Mouse (Mus musculus) erythroblast, embryonic 14.5 days (primary cell): ENCODE results near the gene Fscn3. TPM values are rescaled to one million over a fixed set of nuclear protein-coding genes. Genes with fewer than 3 reads are reported as not detected.

Source experiments
- H3K27me3 ChIP-seq: 2 replicates; pipeline ENCODE4 v1.6.1; 2012; ENCODE audit warnings: inconsistent platforms; ENCODE audit not compliant: control insufficient read depth
- H3K36me3 ChIP-seq: 2 replicates; pipeline ENCODE4 v1.6.1; 2012; ENCODE audit warnings: mild to moderate bottlenecking, inconsistent platforms; ENCODE audit not compliant: control insufficient read depth
- H3K4me1 ChIP-seq: 2 replicates; pipeline ENCODE4 v1.6.1; 2012; ENCODE audit warnings: inconsistent platforms; ENCODE audit not compliant: control insufficient read depth
- H3K4me3 ChIP-seq: replicated peaks from 2 replicates; pipeline ENCODE3; 2012; ENCODE audit warnings: moderate library complexity, mild to moderate bottlenecking, inconsistent platforms
- H3K9me3 ChIP-seq: 2 replicates; pipeline ENCODE4 v1.6.1; 2012; ENCODE audit warnings: low read length, inconsistent platforms, mixed read lengths; ENCODE audit not compliant: control insufficient read depth
- GATA1 ChIP-seq: IDR thresholded peaks from 2 replicates; pipeline ENCODE4 v1.6.1; 2012; ENCODE audit warnings: low read length, inconsistent platforms, mixed read lengths
- TAL1 ChIP-seq: IDR thresholded peaks from 3 replicates; pipeline ENCODE4 v1.6.1; 2012; ENCODE audit warnings: low read length, inconsistent platforms, mixed read lengths
- polyA plus RNA-seq: library from polyadenylated mRNA; stranded (reverse); fragments of >175 nt; gene quantifications from 2 replicates; pipeline ENCODE4 v1.2.3, GENCODE M21; 2012

The Fscn3 gene
- polyA plus RNA-seq, 1 experiment: not detected

DNA sequence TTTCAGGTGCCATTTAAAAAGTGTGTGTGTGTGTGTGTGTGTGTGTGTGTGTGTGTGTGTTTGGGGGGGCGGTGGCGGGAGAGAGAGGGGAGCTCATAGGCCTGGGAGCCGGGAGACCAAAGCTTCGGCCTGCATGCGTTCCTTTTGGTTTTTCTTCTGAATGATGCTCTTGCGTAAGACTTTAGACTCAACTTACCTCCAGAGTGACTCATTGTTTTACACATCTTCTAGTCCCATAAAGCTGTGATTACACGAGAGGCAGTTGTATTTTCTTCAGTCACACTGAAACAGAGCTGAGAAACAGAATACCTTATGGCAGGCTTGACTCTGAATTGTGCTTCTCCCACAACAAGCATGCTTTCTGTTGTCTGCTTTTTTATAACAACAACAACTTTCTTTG lies 59.3 kb downstream of the Fscn3 start:
- no peaks in the 10 kb centered on the region for H3K9me3 ChIP-seq
- H3K27me3 ChIP-seq: no peaks in the 10 kb centered on the region
- TF ChIP-seq GATA1 (no peak), TAL1 (no peak)
- peaks cover 30% of the 10 kb centered on the region for H3K4me1 ChIP-seq
- no peak overlapping the region for H3K4me3 ChIP-seq
- H3K36me3 ChIP-seq: peaks cover 51% of the 10 kb centered on the region

Other genes starting within 250 kb of the Fscn3 start
- gene Zfp800, start 29.8 kb upstream of the Fscn3 start, polyA plus RNA-seq: 0.97 and 1.7 TPM in 2 replicates
- gene Arf5, start 4.2 kb upstream of the Fscn3 start, polyA plus RNA-seq: 560 and 598 TPM in 2 replicates
- 0.48 and 0.64 TPM in 2 replicates for gene Gcc1, start 601 bp downstream of the Fscn3 start, polyA plus RNA-seq
- gene Pax4, start 21.6 kb downstream of the Fscn3 start, polyA plus RNA-seq: not detected in 2 replicates
- 1.7 and 1.9 TPM in 2 replicates for gene Snd1, start 47.4 kb downstream of the Fscn3 start, polyA plus RNA-seq